Comparison of ENCODE assay signal across 9 mouse cellular contexts in the genomic region with DNA sequence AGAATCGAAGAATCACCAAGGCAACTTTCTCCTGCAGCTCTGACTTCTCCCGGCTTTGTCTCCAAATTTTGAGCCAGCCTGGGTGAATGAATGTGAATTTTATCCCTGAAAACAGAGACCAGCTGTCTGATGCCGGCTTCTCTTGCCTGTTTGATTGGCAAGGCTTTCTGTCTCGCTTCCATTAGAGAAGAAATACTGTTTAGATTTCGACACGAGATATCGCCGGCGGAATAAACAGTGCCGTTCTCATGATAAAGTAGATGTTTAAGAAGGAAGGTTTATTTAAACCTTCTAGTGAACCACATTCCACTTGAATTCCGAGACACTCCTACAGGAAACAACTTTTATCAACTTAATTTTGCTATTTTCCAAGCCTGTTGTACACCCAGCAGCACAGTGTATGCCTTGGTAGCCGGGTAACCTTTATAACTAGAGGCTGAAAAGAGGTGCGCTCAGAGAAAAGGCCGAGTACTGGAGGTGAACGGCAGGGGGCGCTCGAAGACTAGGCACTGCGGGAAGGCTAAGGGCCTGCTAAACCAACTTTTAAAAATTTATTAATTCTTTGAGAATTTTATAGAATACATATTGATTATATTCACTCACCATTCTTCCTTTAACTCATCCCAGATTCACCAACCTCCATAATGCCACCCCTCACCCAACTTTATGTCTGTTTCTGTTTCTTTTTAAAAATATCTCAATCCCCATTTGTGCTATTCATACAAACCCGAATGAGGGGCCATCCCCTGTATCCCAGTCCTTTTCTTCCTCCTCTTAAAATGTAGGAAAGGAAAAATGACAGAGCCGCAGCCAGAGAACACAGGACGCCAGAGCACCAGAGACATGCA.
DNase-seq lines count a peak whose midpoint lies in the region; ATAC-seq and TF ChIP-seq lines count a peak whose summit lies in the region.
"Had no signal": no experiment of that assay in that cellular context is flagged by ENCODE, and none has a peak within 500 bp of the region (broad histone marks: within the 10 kb centered on the region; RNA-seq: fewer than 3 reads in every experiment).

No protein-coding gene starts in this region.

- ATAC-seq in Patski = no peak
- ATAC-seq in frontal cortex, adult (ENCODE audit: low TSS enrichment) = peak; percentile 89
- ATAC-seq in hindbrain, embryonic 11.5 days (ENCODE audit: low FRiP score) = peak; percentile 66

- H3K36me3 ChIP-seq in hindbrain, embryonic 11.5 days (ENCODE audit: control insufficient read depth, insufficient read depth, low read length) = no peaks in the 10 kb centered on the region
- H3K36me3 ChIP-seq: liver, embryonic 15.5 days had no signal

- POLR2A ChIA-PET in Patski (lab: Charles Lee) = no interaction called here

- TF ChIP-seq CTCF in Patski (IDR thresholded peaks at IDR 0.05) = peak; percentile 97
- peak; percentile 78 for TF ChIP-seq CTCF in cerebellum, adult 2 months (IDR thresholded peaks at IDR 0.05; ENCODE audit: borderline replicate concordance, insufficient read depth, low read depth, low read length)

- no peaks in the 10 kb centered on the region for H3K9me3 ChIP-seq in hindbrain, embryonic 11.5 days (ENCODE audit: control insufficient read depth, low read length)
- H3K9me3 ChIP-seq: liver, embryonic 15.5 days had no signal

- no peak for TF ChIP-seq POLR2A in cerebellum, adult 2 months (IDR thresholded peaks at IDR 0.05; ENCODE audit: borderline replicate concordance, insufficient read depth, low read length)

- no peaks in the 10 kb centered on the region for H3K27me3 ChIP-seq in Patski
- no peaks in the 10 kb centered on the region for H3K27me3 ChIP-seq in cerebellum, adult 2 months (ENCODE audit: control insufficient read depth, insufficient read depth, low read length)
- H3K27me3 ChIP-seq in hindbrain, embryonic 11.5 days (ENCODE audit: control insufficient read depth, insufficient read depth, low read length) = no peaks in the 10 kb centered on the region
- H3K27me3 ChIP-seq: liver, embryonic 15.5 days had no signal

- 36% methylated on average over 21 of the region's 21 CpGs for WGBS in cerebellum, adult 2 months
- WGBS in hindbrain, embryonic 11.5 days = 34% methylated on average over 21 of the region's 21 CpGs

- no peak overlapping the region for H3K9ac ChIP-seq in hindbrain, embryonic 11.5 days (ENCODE audit: low read depth, low read length)
- H3K9ac ChIP-seq: liver, embryonic 15.5 days had no signal

- no peak overlapping the region for H3K4me3 ChIP-seq in cerebellum, adult 2 months (replicated peaks; ENCODE audit: insufficient read depth, low read depth, low read length)
- H3K4me3 ChIP-seq in hindbrain, embryonic 11.5 days (ENCODE audit: low read depth, low read length) = no peak overlapping the region
- H3K4me3 ChIP-seq: liver, embryonic 15.5 days had no signal

- in situ Hi-C loops in Patski (cut with MboI; ENCODE audit: low pct_unique_long_range_greater_than_20kb) = loop anchor here (5.0 to 10.0 kb wide), 2 partner anchors 137 to 500 kb away; no protein-coding TSS in a partner anchor

- CTCF ChIA-PET in Patski (lab: Charles Lee) = interaction anchor here (0.9 to 1.7 kb wide), 4 partner anchors 135 to 1040 kb away, joined by 3 to 6 read pairs (median 3); no protein-coding TSS in a partner anchor

- no peak overlapping the region for H3K4me2 ChIP-seq in hindbrain, embryonic 11.5 days (replicated peaks; ENCODE audit: low read depth, low read length)
- H3K4me2 ChIP-seq: liver, embryonic 15.5 days had no signal

- H3K27ac ChIP-seq in cerebellum, adult 2 months (ENCODE audit: insufficient read depth, low read length) = no peak overlapping the region
- H3K27ac ChIP-seq in hindbrain, embryonic 11.5 days (ENCODE audit: low read depth, low read length) = peak overlapping the region; percentile 11; the same call in 1 of the 2 replicates
- H3K27ac ChIP-seq: liver, embryonic 15.5 days had no signal

- H3K4me1 ChIP-seq in cerebellum, adult 2 months (ENCODE audit: control insufficient read depth, insufficient read depth, low read length) = no peaks in the 10 kb centered on the region
- H3K4me1 ChIP-seq in hindbrain, embryonic 11.5 days (replicated peaks; ENCODE audit: control insufficient read depth, insufficient read depth, low read length) = no peaks in the 10 kb centered on the region
- H3K4me1 ChIP-seq: liver, embryonic 15.5 days had no signal

- DNase-seq in Patski (ENCODE audit: low read depth, low spot score) = no peak
- peak; percentile 40 to 68 for DNase-seq in cerebellum, adult 2 months
- DNase-seq in hindbrain, embryonic 11.5 days (ENCODE audit: low spot score) = peak; percentile 90
- DNase-seq in layer of hippocampus, postnatal 14 days (ENCODE audit: low spot score in 2 of 2) = peak; percentile 84 to 85
- peak; percentile 92 for DNase-seq in lung, postnatal 14 days
- DNase-seq in right cerebral cortex, adult 18-20 months = peak; percentile 76
- peak; percentile 63 for DNase-seq in yolk sac, embryonic 10.5 days (ENCODE audit: low spot score)
